Mouse (Mus musculus) forebrain, embryonic 15.5 days (tissue): ENCODE measurements around the gene Jph3. TPM values are rescaled to one million over a fixed set of nuclear protein-coding genes. Genes with fewer than 3 reads are reported as not detected.

Experiments used
- ATAC-seq: fragments of 200-750 bp; cut with Nextera tagmentation; replicated peaks from 2 replicates; pipeline ENCODE4 v1.8.0; 2017; ENCODE audit warnings: mild to moderate bottlenecking, moderate TSS enrichment, moderate library complexity
- H3K27ac ChIP-seq: fragments of 300-500 bp; sonication (generic); replicated peaks from 2 replicates; pipeline ENCODE4 v1.5.1; 2015; ENCODE audit warnings: mild to moderate bottlenecking, inconsistent platforms
- H3K27me3 ChIP-seq: fragments of 300-500 bp; sonication (generic); 2 replicates; pipeline ENCODE4 v1.6.1; 2015; ENCODE audit warnings: inconsistent platforms
- H3K36me3 ChIP-seq: fragments of 300-500 bp; sonication (generic); 2 replicates; pipeline ENCODE4 v1.6.1; 2015; ENCODE audit warnings: mild to moderate bottlenecking, inconsistent platforms
- H3K4me1 ChIP-seq: fragments of 300-500 bp; sonication (generic); 2 replicates; pipeline ENCODE4 v1.6.1; 2015; ENCODE audit warnings: inconsistent platforms
- H3K4me2 ChIP-seq: fragments of 300-500 bp; sonication (generic); replicated peaks from 2 replicates; pipeline ENCODE4 v1.6.1; 2015; ENCODE audit warnings: mild to moderate bottlenecking, inconsistent platforms
- H3K4me3 ChIP-seq: fragments of 300-500 bp; sonication (generic); 2 replicates; pipeline ENCODE4 v1.5.1; 2015; ENCODE audit warnings: mild to moderate bottlenecking, inconsistent platforms
- H3K9ac ChIP-seq: fragments of 300-500 bp; sonication (generic); replicated peaks from 2 replicates; pipeline ENCODE4 v1.6.1; 2015; ENCODE audit warnings: mild to moderate bottlenecking, inconsistent platforms
- H3K9me3 ChIP-seq: fragments of 300-500 bp; sonication (generic); 2 replicates; pipeline ENCODE4 v1.6.1; 2016; ENCODE audit warnings: inconsistent platforms
- WGBS: fragments of 180-500 bp; shearing (Covaris S2); methylation state at CpG from one replicate; pipeline ENCODE4 v1.1.7; 2015; ENCODE audit warnings: mixed read lengths; 5-methylcytosine and 5-hydroxymethylcytosine counted together
- polyA plus RNA-seq: library from polyadenylated mRNA; unstranded; fragments of >200 nt; fragmentation: Nextera tagmentation; extraction: Ambion mirVana; gene quantifications from 2 replicates; pipeline ENCODE4 v1.2.1, GENCODE M21; 2015

The Jph3 gene
- polyA plus RNA-seq: 79.9 and 82.5 TPM in 2 replicates

- Histone ChIP-seq H3K4me1 (peaks cover 31% of the 10 kb centered on the region), H3K4me3 (peak within 1 kb of the TSS; percentile 80), H3K4me2 (peak within 1 kb of the TSS; percentile 75), H3K27me3 (peaks cover 24% of the 10 kb centered on the region), H3K9ac (peak within 1 kb of the TSS; percentile 73), H3K27ac (peak within 1 kb of the TSS; percentile 51; the same call in 1 of the 2 replicates), H3K9me3 (no peaks in the 10 kb centered on the region), H3K36me3 (no peaks in the 10 kb centered on the region)
- WGBS: 5% methylated on average over 12 of the region's 12 CpGs
- no peak for ATAC-seq
These were observed at the start of gene Jph3 for GRCm38 (mm10) chr8:121729323-121729722. Gene Jph3 (plus strand): TSS chr8:121729623.

GRCm38 (mm10) chr8:121680896-121681295 is 48.5 kb upstream of the Jph3 start:
- H3K27ac ChIP-seq: no peak overlapping the region
- no peak for ATAC-seq

GRCm38 (mm10) chr8:121681457-121681856 is 48.0 kb upstream of the Jph3 start:
- 59% methylated on average over 10 of the region's 10 CpGs for WGBS
- Histone ChIP-seq H3K4me2 (no peak overlapping the region), H3K27me3 (no peaks in the 10 kb centered on the region), H3K4me1 (no peaks in the 10 kb centered on the region), H3K36me3 (no peaks in the 10 kb centered on the region), H3K4me3 (no peak overlapping the region), H3K9ac (no peak overlapping the region), H3K9me3 (no peaks in the 10 kb centered on the region), H3K27ac (no peak overlapping the region)
- ATAC-seq: no peak

More at GRCm38 (mm10) chr8:121680896-121681295, 48.5 kb upstream of the Jph3 start:
- no peaks in the 10 kb centered on the region for H3K9me3 ChIP-seq
- H3K27me3 ChIP-seq: no peaks in the 10 kb centered on the region
- H3K36me3 ChIP-seq: no peaks in the 10 kb centered on the region
- WGBS: 83% methylated on average over 4 of the region's 4 CpGs
- H3K4me3 ChIP-seq: no peak overlapping the region
- no peak overlapping the region for H3K4me2 ChIP-seq
- no peak overlapping the region for H3K9ac ChIP-seq
- no peaks in the 10 kb centered on the region for H3K4me1 ChIP-seq

- Histone ChIP-seq H3K4me2 (no peak overlapping the region), H3K36me3 (no peaks in the 10 kb centered on the region), H3K27ac (no peak overlapping the region), H3K9me3 (no peaks in the 10 kb centered on the region), H3K27me3 (no peaks in the 10 kb centered on the region), H3K9ac (no peak overlapping the region), H3K4me1 (peaks cover 11% of the 10 kb centered on the region), H3K4me3 (no peak overlapping the region)
- WGBS: 77% methylated on average over 10 of the region's 10 CpGs
- no peak for ATAC-seq
These were observed 46.2 kb upstream of the Jph3 start for GRCm38 (mm10) chr8:121683083-121683832.

- Histone ChIP-seq H3K27me3 (no peaks in the 10 kb centered on the region), H3K4me3 (no peak overlapping the region), H3K36me3 (no peaks in the 10 kb centered on the region), H3K4me1 (peaks cover 14% of the 10 kb centered on the region), H3K27ac (no peak overlapping the region), H3K4me2 (no peak overlapping the region), H3K9ac (no peak overlapping the region), H3K9me3 (no peaks in the 10 kb centered on the region)
- no peak for ATAC-seq
- WGBS: 17% methylated on average over 4 of the region's 4 CpGs
These were observed 44.0 kb upstream of the Jph3 start for GRCm38 (mm10) chr8:121685419-121685818.

- no peak overlapping the region for H3K4me2 ChIP-seq
- WGBS: 48% methylated on average over 14 of the region's 14 CpGs
- peaks cover 14% of the 10 kb centered on the region for H3K4me1 ChIP-seq
- 0 out of 2 replicates have a peak overlapping the region, but pooled peaks have one; percentile 22 for H3K9ac ChIP-seq
- no peaks in the 10 kb centered on the region for H3K27me3 ChIP-seq
- H3K4me3 ChIP-seq: no peak overlapping the region
- no peaks in the 10 kb centered on the region for H3K9me3 ChIP-seq
- no peaks in the 10 kb centered on the region for H3K36me3 ChIP-seq
- ATAC-seq: peak; percentile 59
- H3K27ac ChIP-seq: peak overlapping the region; percentile 89
These were observed 41.8 kb upstream of the Jph3 start for GRCm38 (mm10) chr8:121687455-121688161.

- Histone ChIP-seq H3K27ac (peak overlapping the region; percentile 89), H3K27me3 (no peaks in the 10 kb centered on the region), H3K4me2 (no peak overlapping the region), H3K4me1 (peaks cover 14% of the 10 kb centered on the region), H3K4me3 (no peak overlapping the region), H3K9me3 (no peaks in the 10 kb centered on the region), H3K36me3 (no peaks in the 10 kb centered on the region), H3K9ac (no peak overlapping the region)
- WGBS: 41% methylated on average over 5 of the region's 5 CpGs
- no peak for ATAC-seq
These were observed 40.9 kb upstream of the Jph3 start for GRCm38 (mm10) chr8:121688496-121688895.

GRCm38 (mm10) chr8:121694453-121694852 is 35.0 kb upstream of the Jph3 start:
- H3K27ac ChIP-seq: no peak overlapping the region
- no peaks in the 10 kb centered on the region for H3K36me3 ChIP-seq
- H3K4me3 ChIP-seq: no peak overlapping the region
- no peak overlapping the region for H3K4me2 ChIP-seq
- H3K9me3 ChIP-seq: no peaks in the 10 kb centered on the region
- WGBS: 53% methylated on average over 4 of the region's 4 CpGs
- no peak overlapping the region for H3K9ac ChIP-seq
- peaks cover 15% of the 10 kb centered on the region for H3K4me1 ChIP-seq
- H3K27me3 ChIP-seq: no peaks in the 10 kb centered on the region
- ATAC-seq: no peak

- Histone ChIP-seq H3K4me1 (peaks cover 15% of the 10 kb centered on the region), H3K27ac (no peak overlapping the region), H3K27me3 (no peaks in the 10 kb centered on the region), H3K9ac (no peak overlapping the region), H3K9me3 (no peaks in the 10 kb centered on the region), H3K4me2 (no peak overlapping the region), H3K36me3 (no peaks in the 10 kb centered on the region), H3K4me3 (no peak overlapping the region)
- no peak for ATAC-seq
- WGBS: 80% methylated on average over 6 of the region's 6 CpGs
These were observed 33.7 kb upstream of the Jph3 start for GRCm38 (mm10) chr8:121695585-121696184.

- H3K4me1 ChIP-seq: peaks cover 15% of the 10 kb centered on the region
- peak; percentile 39 for ATAC-seq
- H3K9me3 ChIP-seq: no peaks in the 10 kb centered on the region
- peak overlapping the region; percentile 64 for H3K27ac ChIP-seq
- WGBS: 3% methylated on average over 17 of the region's 17 CpGs
- no peak overlapping the region for H3K4me3 ChIP-seq
- H3K9ac ChIP-seq: no peak overlapping the region
- H3K36me3 ChIP-seq: no peaks in the 10 kb centered on the region
- H3K27me3 ChIP-seq: no peaks in the 10 kb centered on the region
- peak overlapping the region; percentile 37 for H3K4me2 ChIP-seq
These were observed 31.4 kb upstream of the Jph3 start for GRCm38 (mm10) chr8:121697735-121698614.

GRCm38 (mm10) chr8:121698615-121699101 is 30.8 kb upstream of the Jph3 start:
- Histone ChIP-seq H3K27ac (peak overlapping the region; percentile 28; the same call in 1 of the 2 replicates), H3K4me1 (peaks cover 15% of the 10 kb centered on the region), H3K4me3 (no peak overlapping the region), H3K36me3 (no peaks in the 10 kb centered on the region), H3K9ac (no peak overlapping the region), H3K4me2 (peak overlapping the region; percentile 37; the same call in 1 of the 2 replicates), H3K9me3 (no peaks in the 10 kb centered on the region), H3K27me3 (no peaks in the 10 kb centered on the region)
- peak; percentile 41; the same call in 1 of the 2 replicates for ATAC-seq
- WGBS: 8% methylated on average over 9 of the region's 9 CpGs
